7 mouse cellular contexts compared by ENCODE assay signal in genomic region chr7:141338576-141339131, GRCm38 (mm10). TPM values are rescaled to one million over a fixed set of nuclear protein-coding genes. Genes with fewer than 3 reads are reported as not detected.
A peak's percentile ranks its signal among the peaks of the same experiment; 100 is the strongest.
DNase-seq lines count a peak whose midpoint lies in the region; ATAC-seq lines count a peak whose summit lies in the region.

TSS of gene Eps8l2 (plus strand) at chr7:141338880.

- DNase-seq in MN1 (ENCODE audit: low spot score) = peak; percentile 54
- peak; percentile 32 to 36 for DNase-seq in heart, postnatal 14 days
- no peak for DNase-seq in large intestine, adult 2 months (ENCODE audit: low read depth, low spot score)
- peak; percentile 43 for DNase-seq in thymus, postnatal 0 days (ENCODE audit: low spot score)
- DNase-seq in adipocyte (ENCODE audit: low spot score) = no peak

- WGBS in large intestine, adult 2 months = 4% methylated on average over 22 of the region's 23 CpGs

- intact Hi-C loops in heart, postnatal 14 days (cut with DNase I) = no loop called here

- ATAC-seq in common myeloid progenitor, adult 5-6 weeks (replicated peaks; ENCODE audit: low read depth, poor library complexity, severe bottlenecking) = peak; percentile 85
- ATAC-seq in megakaryocyte-erythroid progenitor cell, adult 5-6 weeks (replicated peaks; ENCODE audit: low FRiP score, low TSS enrichment, poor library complexity, severe bottlenecking) = peak; percentile 78

RNA-seq across cellular contexts. Expression of gene Eps8l2, which starts in this region (rescaled TPM):
- total RNA-seq in common myeloid progenitor, adult 5-6 weeks (2017) = 1.1 TPM in 1 of 2 replicates, not detected in the other
- 1 to 10 TPM; 2.7 to 3.0 TPM for total RNA-seq in heart, postnatal 14 days (2021)
- 314 and 414 TPM in 2 replicates for polyA plus RNA-seq in large intestine, adult 2 months (2012; rRNA removed)
- total RNA-seq in megakaryocyte-erythroid progenitor cell, adult 5-6 weeks (2014; fragmentation: Nextera tagmentation) = 2.0 TPM in 1 of 2 replicates, not detected in the other
- not detected in 2 replicates for total RNA-seq in megakaryocyte-erythroid progenitor cell, adult 5-6 weeks (2017)
- 8.1 and 10.4 TPM in 2 replicates for polyA plus RNA-seq in thymus, postnatal 0 days (2015; fragmentation: Nextera tagmentation; extraction: Ambion mirVana)

Comparison
In these comparisons a context has a peak if more than half of its experiments do, and no peak if none do; other contexts are left out.
1. RNA of gene Eps8l2 (polyA plus RNA-seq): 314 to 414 TPM in large intestine, adult 2 months; 8.1 to 10.4 TPM in thymus, postnatal 0 days; every median in the first group is over 10 times any median in the second.
2. DNase-seq: peak in MN1 (single experiment), heart, postnatal 14 days (2 of 2) and thymus, postnatal 0 days (single experiment); none in large intestine, adult 2 months (single experiment) and adipocyte (single experiment).